Mouse (Mus musculus): Measurements from ENCODE around the gene Nop2. TPM values are rescaled to one million over a fixed set of nuclear protein-coding genes. Genes with fewer than 3 reads are reported as not detected.
"Not testable (repeated sequence)": the region's sequence is repeated elsewhere in the genome, so short reads cannot be mapped to it uniquely, and the experiment has no call there.

Nop2 gene
- polyA plus RNA-seq, 1 experiment from 2014 or later, result 56.4 TPM

DNA sequence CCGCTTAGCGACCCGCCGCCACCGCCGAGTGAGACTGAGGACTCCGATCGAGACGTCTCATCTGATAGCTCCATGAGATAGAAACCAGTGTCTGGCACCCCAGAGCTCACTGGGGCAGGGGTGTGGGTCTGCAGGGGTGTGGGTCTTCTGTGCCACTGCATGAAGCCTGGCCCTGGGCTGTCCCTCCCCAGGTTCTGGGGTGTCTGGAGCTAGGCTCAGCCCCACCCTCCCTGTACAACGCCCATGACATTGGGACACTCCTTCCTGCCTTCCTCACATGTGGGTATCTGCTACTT, 28.8 kb downstream of the Nop2 start:
- Histone ChIP-seq H3K4me2 (ENCODE audit: low read depth, low read length) (no peak overlapping the region), H3K9me3 (ENCODE audit: control insufficient read depth, low read length) (no peaks in the 10 kb centered on the region), H3K9ac (ENCODE audit: low read depth, low read length) (no peak overlapping the region), H3K4me3 (ENCODE audit: low read depth, low read length) (no peak overlapping the region), H3K4me1 (ENCODE audit: control insufficient read depth, insufficient read depth, low read length) (peaks cover 7% of the 10 kb centered on the region; the same call in 1 of the 2 replicates), H3K27ac (replicated peaks; ENCODE audit: low read depth, low read length) (peak overlapping the region; percentile 33; the same call in 1 of the 2 replicates), H3K27me3 (replicated peaks; ENCODE audit: control insufficient read depth, insufficient read depth, low read length) (no peaks in the 10 kb centered on the region), H3K36me3 (ENCODE audit: control insufficient read depth, insufficient read depth, low read length) (peaks cover 61% of the 10 kb centered on the region)
- no peak for ATAC-seq (ENCODE audit: low read depth)
- 57% methylated on average over 10 of the region's 10 CpGs for WGBS
- no peak for DNase-seq (ENCODE audit: low spot score)

DNA sequence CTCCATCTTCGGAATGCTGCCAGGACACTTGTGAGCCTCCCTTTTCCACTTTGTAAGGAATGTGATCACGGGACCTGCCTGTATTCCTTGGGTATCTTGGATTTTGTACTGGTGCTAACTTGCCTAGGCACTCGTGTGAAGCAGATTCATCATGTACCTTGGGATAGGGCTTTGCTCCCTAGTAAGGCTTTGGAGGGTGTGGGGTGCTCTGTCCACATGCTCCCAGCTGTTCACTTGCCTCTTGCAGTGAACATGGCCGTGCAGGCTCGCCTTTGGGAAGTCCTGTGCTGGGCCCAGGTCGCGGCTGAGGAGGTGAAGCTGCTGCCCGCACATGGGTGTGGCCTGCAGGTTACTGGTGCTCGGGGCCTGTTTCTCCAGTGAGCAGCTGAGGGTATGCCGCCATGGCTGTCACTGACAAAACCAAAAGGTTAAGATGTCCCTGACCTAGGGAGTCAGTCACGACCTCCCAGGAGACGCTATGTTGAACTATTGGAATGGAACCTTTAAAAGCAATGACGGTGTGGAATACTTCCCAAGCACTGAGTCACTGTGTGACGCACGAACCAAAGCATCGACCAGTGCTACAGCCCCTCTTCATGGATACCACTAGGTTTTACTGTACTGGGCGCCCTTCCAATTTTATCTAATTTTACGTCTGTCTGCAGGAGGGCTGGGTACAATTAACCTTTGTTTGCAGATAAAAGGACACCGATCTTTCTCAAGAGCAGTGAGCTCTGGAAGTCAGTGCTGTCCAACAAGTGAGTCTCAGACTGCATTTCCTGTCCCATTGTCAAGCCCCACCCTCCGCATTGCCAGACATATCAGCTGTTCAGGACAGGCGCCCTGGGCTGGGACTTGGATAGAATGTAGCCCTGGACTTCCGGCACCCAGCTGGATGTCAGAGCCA, 29.4 kb downstream of the Nop2 start:
- DNase-seq (ENCODE audit: low spot score) (peak; percentile 83), ATAC-seq (ENCODE audit: low read depth) (no peak)
- Histone ChIP-seq H3K4me3 (ENCODE audit: low read depth, low read length) (no peak overlapping the region), H3K27ac (replicated peaks; ENCODE audit: low read depth, low read length) (peak overlapping the region; percentile 67; the same call in 1 of the 2 replicates), H3K9me3 (ENCODE audit: control insufficient read depth, low read length) (no peaks in the 10 kb centered on the region), H3K9ac (ENCODE audit: low read depth, low read length) (peak overlapping the region; percentile 25; the same call in 1 of the 2 replicates), H3K4me1 (ENCODE audit: control insufficient read depth, insufficient read depth, low read length) (peaks cover 7% of the 10 kb centered on the region), H3K36me3 (ENCODE audit: control insufficient read depth, insufficient read depth, low read length) (peaks cover 57% of the 10 kb centered on the region), H3K27me3 (replicated peaks; ENCODE audit: control insufficient read depth, insufficient read depth, low read length) (no peaks in the 10 kb centered on the region), H3K4me2 (ENCODE audit: low read depth, low read length) (no peak overlapping the region)
- WGBS, result 14% methylated on average over 22 of the region's 22 CpGs

DNA sequence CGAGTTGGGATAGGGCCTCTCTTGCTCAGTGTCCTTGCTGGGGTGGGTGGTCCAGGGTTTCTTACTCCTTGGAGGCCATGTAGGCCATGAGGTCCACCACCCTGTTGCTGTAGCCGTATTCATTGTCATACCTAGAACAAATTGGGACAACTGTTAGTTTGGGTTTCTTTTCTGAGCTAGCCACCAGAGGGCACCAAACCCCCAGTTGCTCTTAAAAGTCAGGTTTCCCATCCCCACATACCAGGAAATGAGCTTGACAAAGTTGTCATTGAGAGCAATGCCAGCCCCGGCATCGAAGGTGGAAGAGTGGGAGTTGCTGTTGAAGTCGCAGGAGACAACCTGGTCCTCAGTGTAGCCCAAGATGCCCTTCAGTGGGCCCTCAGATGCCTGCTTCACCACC, 30.3 kb downstream of the Nop2 start:
- H3K27ac ChIP-seq (replicated peaks; ENCODE audit: low read depth, low read length); H3K27me3 ChIP-seq (replicated peaks; ENCODE audit: control insufficient read depth, insufficient read depth, low read length); ATAC-seq (ENCODE audit: low read depth); H3K4me3 ChIP-seq (ENCODE audit: low read depth, low read length); H3K9me3 ChIP-seq (ENCODE audit: control insufficient read depth, low read length); H3K4me2 ChIP-seq (ENCODE audit: low read depth, low read length); H3K9ac ChIP-seq (ENCODE audit: low read depth, low read length): not testable (repeated sequence)
- H3K36me3 ChIP-seq (ENCODE audit: control insufficient read depth, insufficient read depth, low read length), result peaks cover 57% of the 10 kb centered on the region
- H3K4me1 ChIP-seq (ENCODE audit: control insufficient read depth, insufficient read depth, low read length), result peaks cover 14% of the 10 kb centered on the region
- 50% methylated on average over 1 of the region's 5 CpGs for WGBS
- DNase-seq (ENCODE audit: low spot score), result peak; percentile 77

- H3K27ac ChIP-seq (replicated peaks; ENCODE audit: low read depth, low read length); H3K9me3 ChIP-seq (ENCODE audit: control insufficient read depth, low read length); H3K9ac ChIP-seq (ENCODE audit: low read depth, low read length); H3K27me3 ChIP-seq (replicated peaks; ENCODE audit: control insufficient read depth, insufficient read depth, low read length); H3K4me2 ChIP-seq (ENCODE audit: low read depth, low read length); H3K4me3 ChIP-seq (ENCODE audit: low read depth, low read length); DNase-seq (ENCODE audit: low spot score); ATAC-seq (ENCODE audit: low read depth): not testable (repeated sequence)
- peaks cover 61% of the 10 kb centered on the region for H3K36me3 ChIP-seq (ENCODE audit: control insufficient read depth, insufficient read depth, low read length)
- WGBS, result 74% methylated on average over 10 of the region's 16 CpGs
- H3K4me1 ChIP-seq (ENCODE audit: control insufficient read depth, insufficient read depth, low read length), result peaks cover 22% of the 10 kb centered on the region
Measured at GRCm38 (mm10) chr6:125162615-125163305, 31.1 kb downstream of the Nop2 start.

DNA sequence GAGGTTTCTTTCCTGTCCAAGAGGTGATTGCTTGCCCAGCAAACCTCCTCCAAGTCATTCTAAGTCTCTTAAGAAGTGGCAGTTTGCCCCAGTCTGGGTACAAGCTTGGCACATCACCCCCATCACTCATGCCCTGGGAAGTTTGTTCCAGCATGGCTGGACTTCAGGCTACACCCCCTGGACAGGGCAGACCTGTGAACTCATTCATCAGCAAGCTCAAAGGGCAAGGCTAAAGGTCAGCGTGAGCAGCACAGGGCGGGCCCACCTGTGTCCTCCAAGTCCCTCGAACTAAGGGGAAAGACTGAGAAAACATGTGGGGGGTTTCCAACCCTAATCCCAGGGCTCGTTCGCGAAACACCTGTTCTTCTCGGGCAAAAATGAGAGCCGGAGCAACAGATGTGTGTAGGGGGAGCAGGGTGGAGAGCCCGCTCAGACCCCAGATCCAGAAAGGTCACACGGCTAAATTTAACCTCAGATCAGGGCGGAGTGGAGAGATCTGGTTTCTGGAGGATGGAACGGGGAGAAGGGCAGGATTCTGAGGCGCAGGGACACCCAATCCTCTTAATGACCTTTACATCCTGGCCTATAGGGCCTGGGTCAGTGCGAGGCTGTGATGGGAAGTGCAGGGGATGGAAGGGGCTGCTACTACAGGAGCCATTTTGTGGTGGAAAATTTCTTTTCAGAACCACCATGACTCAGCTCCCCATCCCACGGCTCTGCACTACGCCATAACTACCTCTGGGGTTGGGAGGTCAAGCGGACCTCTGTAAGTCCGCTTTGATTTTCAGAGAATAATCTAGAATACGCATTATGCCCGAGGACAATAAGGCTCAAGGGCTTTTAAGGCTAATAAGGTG, 32.3 kb downstream of the Nop2 start:
- peak overlapping the region; percentile 94 for H3K4me2 ChIP-seq (ENCODE audit: low read depth, low read length)
- peak overlapping the region; percentile 91 for H3K27ac ChIP-seq (replicated peaks; ENCODE audit: low read depth, low read length)
- H3K36me3 ChIP-seq (ENCODE audit: control insufficient read depth, insufficient read depth, low read length), result peaks cover 66% of the 10 kb centered on the region
- no peak for ATAC-seq (ENCODE audit: low read depth)
- WGBS, result 3% methylated on average over 20 of the region's 20 CpGs
- peak overlapping the region; percentile 70 for H3K4me3 ChIP-seq (ENCODE audit: low read depth, low read length)
- DNase-seq (ENCODE audit: low spot score), result peak; percentile 38
- no peaks in the 10 kb centered on the region for H3K9me3 ChIP-seq (ENCODE audit: control insufficient read depth, low read length)
- H3K4me1 ChIP-seq (ENCODE audit: control insufficient read depth, insufficient read depth, low read length), result peaks cover 22% of the 10 kb centered on the region
- H3K9ac ChIP-seq (ENCODE audit: low read depth, low read length), result peak overlapping the region; percentile 95
- H3K27me3 ChIP-seq (replicated peaks; ENCODE audit: control insufficient read depth, insufficient read depth, low read length), result no peaks in the 10 kb centered on the region

DNA sequence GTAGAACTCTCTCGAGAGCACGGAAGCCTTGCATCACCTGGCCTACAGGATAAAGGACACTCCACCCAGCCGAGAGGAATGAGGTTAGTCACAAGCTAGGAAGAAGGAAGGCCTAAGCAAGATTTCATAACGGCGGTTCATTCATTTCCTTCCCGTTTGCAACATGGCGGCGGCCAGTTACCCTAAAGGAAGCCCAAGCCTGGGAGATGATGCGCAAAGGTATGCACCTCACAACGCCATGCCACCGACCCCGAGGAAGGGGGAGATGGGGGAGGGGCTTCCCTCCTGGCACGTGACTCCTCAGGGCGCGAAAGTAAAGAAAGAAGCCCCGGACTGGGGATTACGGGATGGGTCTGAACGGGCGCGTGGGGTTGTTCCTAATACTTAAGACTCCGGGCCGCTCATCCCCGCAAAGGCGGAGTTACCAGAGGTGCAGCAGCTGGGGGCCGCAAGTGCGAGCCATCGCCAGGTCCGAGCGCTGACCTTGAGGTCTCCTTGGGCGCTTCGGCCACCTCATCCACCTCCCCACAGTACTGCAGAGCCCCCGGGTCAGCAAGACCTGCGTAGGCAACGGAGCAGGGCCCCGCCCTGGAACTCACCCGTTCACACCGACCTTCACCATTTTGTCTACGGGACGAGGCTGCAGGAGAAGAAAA, 33.1 kb downstream of the Nop2 start:
- under 1% methylated on average over 25 of the region's 39 CpGs for WGBS
- peak overlapping the region; percentile 70 for H3K4me3 ChIP-seq (ENCODE audit: low read depth, low read length)
- H3K4me1 ChIP-seq (ENCODE audit: control insufficient read depth, insufficient read depth, low read length), result peaks cover 22% of the 10 kb centered on the region
- peak overlapping the region; percentile 91 for H3K27ac ChIP-seq (replicated peaks; ENCODE audit: low read depth, low read length)
- peaks cover 66% of the 10 kb centered on the region for H3K36me3 ChIP-seq (ENCODE audit: control insufficient read depth, insufficient read depth, low read length)
- ATAC-seq (ENCODE audit: low read depth) (no peak; the same call in 1 of the 2 replicates), DNase-seq (ENCODE audit: low spot score) (peak; percentile 87)
- H3K9ac ChIP-seq (ENCODE audit: low read depth, low read length), result peak overlapping the region; percentile 95
- H3K9me3 ChIP-seq (ENCODE audit: control insufficient read depth, low read length), result no peaks in the 10 kb centered on the region
- peak overlapping the region; percentile 94 for H3K4me2 ChIP-seq (ENCODE audit: low read depth, low read length)
- no peaks in the 10 kb centered on the region for H3K27me3 ChIP-seq (replicated peaks; ENCODE audit: control insufficient read depth, insufficient read depth, low read length)

- Histone ChIP-seq H3K4me3 (ENCODE audit: low read depth, low read length) (peak overlapping the region; percentile 70), H3K4me2 (ENCODE audit: low read depth, low read length) (peak overlapping the region; percentile 94), H3K4me1 (ENCODE audit: control insufficient read depth, insufficient read depth, low read length) (peaks cover 22% of the 10 kb centered on the region), H3K27me3 (replicated peaks; ENCODE audit: control insufficient read depth, insufficient read depth, low read length) (no peaks in the 10 kb centered on the region), H3K9ac (ENCODE audit: low read depth, low read length) (peak overlapping the region; percentile 95), H3K36me3 (ENCODE audit: control insufficient read depth, insufficient read depth, low read length) (peaks cover 68% of the 10 kb centered on the region), H3K27ac (replicated peaks; ENCODE audit: low read depth, low read length) (peak overlapping the region; percentile 95), H3K9me3 (ENCODE audit: control insufficient read depth, low read length) (no peaks in the 10 kb centered on the region)
- 1% methylated on average over 36 of the region's 36 CpGs for WGBS
- ATAC-seq (ENCODE audit: low read depth), result peak; percentile 90
- DNase-seq (ENCODE audit: low spot score), result peak; percentile 99
Measured at GRCm38 (mm10) chr6:125165328-125165891, 33.7 kb downstream of the Nop2 start.
